Mouse (Mus musculus): Measurements from ENCODE around the gene Atat1.

DNA sequence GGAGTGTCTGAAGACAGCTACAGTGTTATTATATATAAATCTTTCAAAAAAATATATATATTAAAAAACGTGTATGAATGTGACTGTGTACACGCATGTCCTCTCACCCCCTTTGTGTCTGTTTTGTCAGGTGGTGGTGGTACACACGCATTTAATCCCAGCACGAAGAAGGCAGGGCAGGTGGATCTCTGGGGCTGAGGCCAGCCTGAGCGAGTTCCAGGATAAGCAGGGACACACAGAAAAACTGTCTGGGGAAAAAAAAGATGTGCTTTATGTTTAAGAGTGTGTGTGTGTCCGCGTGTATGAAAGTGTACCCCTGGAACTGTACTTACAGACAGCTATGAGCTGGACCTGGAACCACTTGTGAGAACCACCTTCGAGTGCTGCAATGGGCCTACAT, 44.8 kb upstream of the Atat1 start:
- no peak for TF ChIP-seq CTCF (IDR thresholded peaks at IDR 0.05; ENCODE audit: low read depth, low read length)
- TF ChIP-seq TAL1 (conservative IDR thresholded peaks at IDR 0.05; ENCODE audit: low read depth, low read length): no peak
- TF ChIP-seq GATA1 (IDR thresholded peaks at IDR 0.05; ENCODE audit: borderline replicate concordance, low read length): no peak

Data from G1E (cell line).